Mouse (Mus musculus): Measurements from ENCODE around the gene Creg2. TPM values are rescaled to one million over a fixed set of nuclear protein-coding genes. Genes with fewer than 3 reads are reported as not detected.
A peak's percentile ranks its signal among the peaks of the same experiment; 100 is the strongest.

The Creg2 gene
- polyA plus RNA-seq, 2 experiments = 0.01 TPM; not detected in 1

DNA sequence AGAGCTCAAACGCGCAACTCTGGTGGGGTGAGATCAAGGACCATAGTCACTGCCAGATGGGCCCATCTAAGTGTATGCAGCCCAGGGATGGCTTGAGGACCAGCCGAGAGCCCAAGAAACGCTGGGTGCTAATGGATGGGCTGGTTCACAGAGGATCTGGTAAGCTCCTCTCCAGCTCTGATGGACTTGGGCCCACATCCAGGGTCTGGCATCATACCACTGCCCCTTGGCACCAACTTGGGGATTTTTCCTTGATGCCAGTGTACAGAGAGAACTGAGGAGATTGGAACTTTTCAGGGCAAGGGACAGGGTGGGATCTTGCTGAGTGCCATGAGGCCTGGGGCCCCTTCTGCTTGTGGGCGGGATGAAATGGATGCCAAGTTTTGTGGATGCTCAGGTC lies 30.4 kb upstream of the Creg2 start:
- TF ChIP-seq EP300 (IDR thresholded peaks at IDR 0.05; ENCODE audit: low read depth) = no peak
- TF ChIP-seq CTCF (IDR thresholded peaks at IDR 0.05; ENCODE audit: low read depth) = no peak
- Histone ChIP-seq H3K9ac (replicated peaks) (no peak overlapping the region), H3K4me3 (ENCODE audit: insufficient read depth in 1 of 2, low read depth in 2 of 2, low read length in 2 of 2) (no peak overlapping the region), H3K9me3 (ENCODE audit: control insufficient read depth, low read length) (no peaks in the 10 kb centered on the region), H3K27me3 (ENCODE audit: control insufficient read depth, insufficient read depth, low read length) (no peaks in the 10 kb centered on the region), H3K4me1 (replicated peaks; ENCODE audit: control insufficient read depth in 2 of 2, insufficient read depth in 2 of 2, low read length in 1 of 2) (no peaks in the 10 kb centered on the region), H3K4me2 (ENCODE audit: low read depth) (no peak overlapping the region), H3K36me3 (replicated peaks; ENCODE audit: control insufficient read depth, insufficient read depth, low read depth) (no peaks in the 10 kb centered on the region), H3K27ac (no peak overlapping the region)
- 58% methylated on average over 5 of the region's 5 CpGs for WGBS (ENCODE audit: insufficient replicate concordance)
- DNase-seq (ENCODE audit: low read depth in 3 of 3, low spot score in 3 of 3) (no peak), ATAC-seq (ENCODE audit: insufficient read depth) (no peak)

DNA sequence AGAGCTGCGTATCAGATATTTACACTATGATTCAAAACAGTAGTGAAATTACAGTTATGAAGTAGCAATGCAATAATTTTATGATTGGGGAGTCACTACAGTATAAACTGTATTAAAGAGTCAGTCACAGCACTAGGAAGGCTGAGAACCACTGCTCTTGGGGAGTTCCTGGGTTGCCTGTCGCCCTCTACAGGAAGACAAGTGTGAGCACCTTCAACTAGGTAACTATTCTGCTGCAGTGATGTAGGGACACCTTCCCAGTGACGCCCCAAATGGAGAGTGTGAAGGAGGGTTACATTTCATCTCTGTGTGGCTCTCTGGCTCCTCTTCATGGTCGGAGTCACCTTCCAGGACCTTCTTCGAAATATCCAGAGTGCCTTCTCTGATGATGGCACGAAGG lies 29.3 kb upstream of the Creg2 start:
- TF ChIP-seq CTCF (IDR thresholded peaks at IDR 0.05; ENCODE audit: low read depth) (peak; percentile 55), EP300 (IDR thresholded peaks at IDR 0.05; ENCODE audit: low read depth) (no peak)
- ATAC-seq (ENCODE audit: insufficient read depth) (no peak), DNase-seq (ENCODE audit: low read depth in 3 of 3, low spot score in 3 of 3) (no peak)
- H3K27ac ChIP-seq = no peak overlapping the region
- no peaks in the 10 kb centered on the region for H3K9me3 ChIP-seq (ENCODE audit: control insufficient read depth, low read length)
- no peak overlapping the region for H3K4me2 ChIP-seq (ENCODE audit: low read depth)
- no peaks in the 10 kb centered on the region for H3K4me1 ChIP-seq (replicated peaks; ENCODE audit: control insufficient read depth in 2 of 2, insufficient read depth in 2 of 2, low read length in 1 of 2)
- WGBS (ENCODE audit: insufficient replicate concordance) = 52% methylated on average over 6 of the region's 6 CpGs
- H3K4me3 ChIP-seq (ENCODE audit: insufficient read depth in 1 of 2, low read depth in 2 of 2, low read length in 2 of 2) = no peak overlapping the region
- H3K27me3 ChIP-seq (ENCODE audit: control insufficient read depth, insufficient read depth, low read length) = no peaks in the 10 kb centered on the region
- H3K9ac ChIP-seq (replicated peaks) = no peak overlapping the region
- no peaks in the 10 kb centered on the region for H3K36me3 ChIP-seq (replicated peaks; ENCODE audit: control insufficient read depth, insufficient read depth, low read depth)

DNA sequence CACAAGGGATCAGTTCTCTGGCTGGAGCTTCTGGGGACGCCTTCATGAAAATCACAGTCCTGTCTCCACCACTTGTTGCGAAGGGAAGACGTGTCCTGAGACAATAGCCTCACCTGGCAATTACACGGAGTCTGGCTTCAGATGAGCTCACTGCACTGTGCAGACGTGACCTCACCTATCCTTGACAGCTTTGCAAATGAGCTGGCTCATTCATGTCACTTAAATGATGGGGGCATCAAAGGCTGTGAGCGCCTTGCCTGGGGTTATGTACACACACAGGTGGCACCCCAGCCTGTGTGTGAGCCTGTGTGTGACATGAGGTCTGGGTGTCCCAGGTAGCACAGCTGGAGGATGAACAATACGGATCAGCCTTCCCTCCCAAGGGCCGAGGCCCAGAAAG lies 27.6 kb upstream of the Creg2 start:
- Histone ChIP-seq H3K4me2 (ENCODE audit: low read depth) (no peak overlapping the region), H3K36me3 (replicated peaks; ENCODE audit: control insufficient read depth, insufficient read depth, low read depth) (no peaks in the 10 kb centered on the region), H3K27me3 (ENCODE audit: control insufficient read depth, insufficient read depth, low read length) (no peaks in the 10 kb centered on the region), H3K9ac (replicated peaks) (no peak overlapping the region), H3K4me3 (ENCODE audit: insufficient read depth in 1 of 2, low read depth in 2 of 2, low read length in 2 of 2) (no peak overlapping the region), H3K4me1 (replicated peaks; ENCODE audit: control insufficient read depth in 2 of 2, insufficient read depth in 2 of 2, low read length in 1 of 2) (no peaks in the 10 kb centered on the region), H3K27ac (no peak overlapping the region), H3K9me3 (ENCODE audit: control insufficient read depth, low read length) (no peaks in the 10 kb centered on the region)
- WGBS (ENCODE audit: insufficient replicate concordance) = 64% methylated on average over 8 of the region's 8 CpGs
- TF ChIP-seq CTCF (IDR thresholded peaks at IDR 0.05; ENCODE audit: low read depth) (no peak), EP300 (IDR thresholded peaks at IDR 0.05; ENCODE audit: low read depth) (no peak)
- no peak for ATAC-seq (ENCODE audit: insufficient read depth)
- DNase-seq (ENCODE audit: low read depth in 3 of 3, low spot score in 3 of 3) = no peak

DNA sequence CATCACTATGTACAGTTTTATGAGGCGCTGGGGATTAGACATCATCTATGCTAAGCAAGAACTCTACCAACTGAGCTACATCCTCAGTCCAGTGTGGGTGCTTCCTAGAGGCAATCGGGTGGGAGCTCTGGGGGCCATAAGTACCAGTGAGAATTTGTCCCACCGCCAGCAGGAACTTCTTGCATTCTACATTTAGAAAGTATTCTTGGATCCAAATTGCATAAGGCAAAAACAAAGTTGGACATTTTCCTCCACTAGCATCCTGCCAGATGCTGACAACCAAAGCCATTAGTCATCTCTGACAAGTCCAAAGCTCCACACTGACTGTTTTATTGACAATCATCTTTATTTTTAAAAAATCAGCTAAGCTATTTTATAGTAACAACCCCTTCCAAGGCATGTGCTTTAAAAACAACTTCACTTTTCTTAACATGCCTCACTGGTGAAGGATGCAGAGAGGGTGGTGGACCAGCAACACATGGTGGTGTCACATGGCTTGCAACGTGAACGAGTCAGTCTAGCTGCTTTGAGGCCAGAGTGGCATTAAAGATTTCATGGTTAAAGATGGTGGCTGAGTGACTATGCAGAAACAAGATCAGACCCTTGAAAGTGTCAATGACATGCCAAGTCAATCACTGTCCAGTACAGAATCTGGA lies 25.1 kb upstream of the Creg2 start:
- no peak overlapping the region for H3K4me3 ChIP-seq (ENCODE audit: insufficient read depth in 1 of 2, low read depth in 2 of 2, low read length in 2 of 2)
- H3K9ac ChIP-seq (replicated peaks) = no peak overlapping the region
- no peaks in the 10 kb centered on the region for H3K4me1 ChIP-seq (replicated peaks; ENCODE audit: control insufficient read depth in 2 of 2, insufficient read depth in 2 of 2, low read length in 1 of 2)
- no peaks in the 10 kb centered on the region for H3K27me3 ChIP-seq (ENCODE audit: control insufficient read depth, insufficient read depth, low read length)
- no peaks in the 10 kb centered on the region for H3K36me3 ChIP-seq (replicated peaks; ENCODE audit: control insufficient read depth, insufficient read depth, low read depth)
- H3K27ac ChIP-seq = no peak overlapping the region
- no peak overlapping the region for H3K4me2 ChIP-seq (ENCODE audit: low read depth)
- DNase-seq (ENCODE audit: low read depth in 3 of 3, low spot score in 3 of 3) (no peak), ATAC-seq (ENCODE audit: insufficient read depth) (no peak)
- H3K9me3 ChIP-seq (ENCODE audit: control insufficient read depth, low read length) = no peaks in the 10 kb centered on the region
- 75% methylated on average over 5 of the region's 5 CpGs for whole genome bisulfite sequencing (ENCODE audit: insufficient replicate concordance)
- TF ChIP-seq EP300 (IDR thresholded peaks at IDR 0.05; ENCODE audit: low read depth) (no peak), CTCF (IDR thresholded peaks at IDR 0.05; ENCODE audit: low read depth) (no peak)

DNA sequence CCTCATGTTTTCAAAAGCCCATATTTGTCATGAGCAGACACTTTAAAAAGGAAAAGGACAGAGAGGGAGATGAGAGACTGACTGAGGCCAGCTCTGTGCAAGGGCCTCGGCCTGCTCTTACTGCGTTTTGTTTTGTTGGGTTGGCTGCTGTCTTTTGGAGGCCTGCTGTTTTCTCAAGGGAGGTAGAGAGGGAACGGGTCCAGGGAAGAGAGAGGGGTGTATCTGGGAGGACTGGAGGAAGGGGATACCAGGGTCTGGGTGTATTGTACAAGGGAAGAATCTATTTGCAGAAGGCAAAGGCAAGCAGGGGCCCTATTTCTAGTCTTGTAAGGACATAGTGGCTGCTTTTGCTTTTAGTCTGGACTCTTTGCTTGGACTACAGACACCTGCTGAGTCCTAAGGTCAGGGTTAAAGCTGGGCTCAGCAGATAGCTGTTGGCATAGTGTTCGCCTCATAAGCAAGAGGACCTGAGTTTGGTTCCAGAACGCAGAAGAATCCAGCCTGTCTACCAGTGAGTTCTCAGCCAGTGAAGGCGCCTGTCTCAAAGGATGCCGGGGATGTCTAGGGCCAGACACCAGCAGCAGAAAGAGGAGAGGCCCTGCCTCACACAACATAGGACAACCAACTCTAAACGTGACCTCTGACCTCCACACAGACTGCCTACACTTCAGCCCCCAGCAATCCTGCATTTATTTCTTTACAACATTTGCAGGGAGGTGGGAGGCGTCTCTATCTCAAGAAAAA lies 21.3 kb upstream of the Creg2 start:
- Histone ChIP-seq H3K4me1 (replicated peaks; ENCODE audit: control insufficient read depth in 2 of 2, insufficient read depth in 2 of 2, low read length in 1 of 2) (no peaks in the 10 kb centered on the region), H3K9ac (replicated peaks) (no peak overlapping the region), H3K36me3 (replicated peaks; ENCODE audit: control insufficient read depth, insufficient read depth, low read depth) (no peaks in the 10 kb centered on the region), H3K4me3 (ENCODE audit: insufficient read depth in 1 of 2, low read depth in 2 of 2, low read length in 2 of 2) (no peak overlapping the region), H3K4me2 (ENCODE audit: low read depth) (no peak overlapping the region), H3K9me3 (ENCODE audit: control insufficient read depth, low read length) (no peaks in the 10 kb centered on the region), H3K27ac (no peak overlapping the region), H3K27me3 (ENCODE audit: control insufficient read depth, insufficient read depth, low read length) (no peaks in the 10 kb centered on the region)
- 55% methylated on average over 9 of the region's 9 CpGs for WGBS (ENCODE audit: insufficient replicate concordance)
- ATAC-seq (ENCODE audit: insufficient read depth) (no peak), DNase-seq (ENCODE audit: low read depth in 3 of 3, low spot score in 3 of 3) (no peak)
- TF ChIP-seq CTCF (IDR thresholded peaks at IDR 0.05; ENCODE audit: low read depth) = no peak
- TF ChIP-seq EP300 (IDR thresholded peaks at IDR 0.05; ENCODE audit: low read depth) = no peak
